Mouse (Mus musculus) lung, adult 2 months (tissue): ENCODE data around the gene Traip.

Source experiments
- CTCF ChIP-seq: fragments of 200-500 bp; IDR thresholded peaks from 2 replicates; pipeline ENCODE4 v1.5.1; 2011; ENCODE audit warnings: mild to moderate bottlenecking, low read length, control low read depth; ENCODE audit not compliant: insufficient read depth
- POLR2A ChIP-seq: fragments of 200-500 bp; IDR thresholded peaks from 2 replicates; pipeline ENCODE4 v1.6.1; 2011; ENCODE audit warnings: low read depth, mild to moderate bottlenecking, control low read depth, low read length, borderline replicate concordance; ENCODE audit errors: extremely low read depth

DNA sequence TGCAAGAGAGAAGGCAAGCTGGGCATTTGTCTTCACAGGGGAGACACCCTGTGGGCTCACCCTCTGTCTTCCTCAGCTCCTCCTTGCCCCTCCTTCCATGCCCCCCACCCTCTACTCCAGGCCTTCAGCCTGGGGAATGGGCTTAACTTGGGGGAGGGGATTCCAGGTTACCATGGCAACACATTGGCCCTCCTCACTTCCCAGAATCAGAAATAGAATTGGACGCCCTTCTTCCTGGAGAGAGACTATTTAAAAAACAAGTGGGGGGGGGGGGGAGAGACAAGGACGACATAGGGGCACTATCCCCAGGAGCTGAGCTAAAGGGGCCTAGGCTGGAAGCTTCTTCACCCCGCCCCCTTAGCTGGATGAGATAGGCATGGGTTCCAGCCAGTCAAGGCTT is 24.7 kb upstream of the Traip start:
- TF ChIP-seq POLR2A (no peak), CTCF (no peak)
